Mouse (Mus musculus) heart, postnatal 0 days (tissue): ENCODE data around the gene Plekha6. TPM values are rescaled to one million over a fixed set of nuclear protein-coding genes. Genes with fewer than 3 reads are reported as not detected.

Source experiments
- ATAC-seq: fragments of 200-750 bp; cut with Nextera tagmentation; 2 replicates; pipeline ENCODE4 v1.8.0; 2017; ENCODE audit warnings: low read depth, moderate number of reproducible peaks, moderate library complexity; ENCODE audit not compliant: insufficient read depth
- DNase-seq: peaks from one replicate; pipeline ENCODE4 v3.0.0-alpha.2; 2016; ENCODE audit warnings: low spot score
- H3K27ac ChIP-seq: fragments of 300-500 bp; sonication (generic); 2 replicates; pipeline ENCODE4 v1.5.1; 2014; ENCODE audit warnings: low read depth, mild to moderate bottlenecking
- H3K27me3 ChIP-seq: fragments of 300-500 bp; sonication (generic); 2 replicates; pipeline ENCODE4 v1.6.1; 2014; ENCODE audit warnings: low read length, mixed read lengths; ENCODE audit not compliant: control insufficient read depth, insufficient read depth
- H3K36me3 ChIP-seq: fragments of 300-500 bp; sonication (generic); replicated peaks from 2 replicates; pipeline ENCODE4 v1.6.1; 2014; ENCODE audit warnings: low read length, mixed read lengths; ENCODE audit not compliant: control insufficient read depth, insufficient read depth
- H3K4me1 ChIP-seq: fragments of 300-500 bp; sonication (generic); 2 replicates; pipeline ENCODE4 v1.6.1; 2014; ENCODE audit warnings: antibody characterized with exemption; ENCODE audit not compliant: control insufficient read depth, insufficient read depth
- H3K4me2 ChIP-seq: fragments of 300-500 bp; sonication (generic); 2 replicates; pipeline ENCODE4 v1.6.1; 2014; ENCODE audit warnings: low read depth, mild to moderate bottlenecking, low read length, moderate library complexity
- H3K4me3 ChIP-seq: fragments of 300-500 bp; sonication (generic); 2 replicates; pipeline ENCODE4 v1.5.1; 2014; ENCODE audit warnings: low read depth, low read length
- H3K9ac ChIP-seq: fragments of 300-500 bp; sonication (generic); replicated peaks from 2 replicates; pipeline ENCODE4 v1.6.1; 2014; ENCODE audit warnings: low read depth, low read length, mixed read lengths
- H3K9me3 ChIP-seq: fragments of 300-500 bp; sonication (generic); replicated peaks from 2 replicates; pipeline ENCODE4 v1.6.1; 2016; ENCODE audit warnings: low read length; ENCODE audit not compliant: control insufficient read depth
- CTCF ChIP-seq: IDR thresholded peaks from 2 replicates; pipeline ENCODE4 v1.5.1; 2016; ENCODE audit warnings: antibody characterized with exemption, control low read depth, low read depth
- EP300 ChIP-seq: IDR thresholded peaks from 2 replicates; pipeline ENCODE4 v1.6.1; 2016; ENCODE audit warnings: antibody characterized with exemption, low read depth
- WGBS: fragments of 180-500 bp; shearing (Covaris S2); extraction: QIAGEN DNeasy Blood & Tissue Kit; methylation state at CpG from one replicate; pipeline ENCODE4 v1.1.7; 2014; 5-methylcytosine and 5-hydroxymethylcytosine counted together
- polyA plus RNA-seq: library from polyadenylated mRNA; unstranded; fragments of >200 nt; fragmentation: Nextera tagmentation; extraction: Ambion mirVana; gene quantifications from 2 replicates; pipeline ENCODE4 v1.2.1, GENCODE M21; 2015
- total RNA-seq: library from RNA; depleted of rRNA; stranded (reverse); fragments of >200 nt; gene quantifications from 2 replicates; pipeline ENCODE4 v1.2.3, GENCODE M21; 2014; ENCODE audit warnings: low replicate concordance

Plekha6 gene
- total and polyA plus RNA-seq, 2 experiments from 2014 or later, result 7.0 to 36.1 TPM

DNA sequence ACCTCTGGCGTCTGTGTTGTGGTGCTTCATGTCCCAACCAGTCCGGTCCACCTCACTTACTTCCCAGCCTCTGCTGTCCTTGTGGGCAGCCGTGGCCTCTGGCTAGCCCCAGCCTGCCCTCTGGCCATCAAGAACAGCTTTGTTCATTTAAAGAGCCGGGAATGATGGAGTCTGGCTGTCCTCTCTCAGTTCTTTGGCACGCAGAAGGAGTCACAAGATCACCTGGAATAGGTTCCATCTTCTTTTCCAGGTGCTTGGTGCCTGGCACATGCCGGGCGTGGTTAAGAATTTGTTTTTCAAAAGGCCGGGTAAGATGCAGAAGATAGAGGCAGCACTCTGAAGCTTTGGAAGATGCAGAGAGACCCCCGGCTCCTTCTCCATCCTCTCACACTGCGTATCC, 51.7 kb downstream of the Plekha6 start:
- TF ChIP-seq EP300 (no peak), CTCF (no peak)
- DNase-seq, result no peak
- Histone ChIP-seq H3K4me2 (no peak overlapping the region), H3K4me1 (peaks cover 5% of the 10 kb centered on the region; the same call in 1 of the 2 replicates), H3K9ac (no peak overlapping the region), H3K27ac (no peak overlapping the region), H3K9me3 (no peaks in the 10 kb centered on the region), H3K4me3 (no peak overlapping the region), H3K36me3 (no peaks in the 10 kb centered on the region), H3K27me3 (no peaks in the 10 kb centered on the region)
- no peak for ATAC-seq
- 88% methylated on average over 10 of the region's 10 CpGs for WGBS

DNA sequence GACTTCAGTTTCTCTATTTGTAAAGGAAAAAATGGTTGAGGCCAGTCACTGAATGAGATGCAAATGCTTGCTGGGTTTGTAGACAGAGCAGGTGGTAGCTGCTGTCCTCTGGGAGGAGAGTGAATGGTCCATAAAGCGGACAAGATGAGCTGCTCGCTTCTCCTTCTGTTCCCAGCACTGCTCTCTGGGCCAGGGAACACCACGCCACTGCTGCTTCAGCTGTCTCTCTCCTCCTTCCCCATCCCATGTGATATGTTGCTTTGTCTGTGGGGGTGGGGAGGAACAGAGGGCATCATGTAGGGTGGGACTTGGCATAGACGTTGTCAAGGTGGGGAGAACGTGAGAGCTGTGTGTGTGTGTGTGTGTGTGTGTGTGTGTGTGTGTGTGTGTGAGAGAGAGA, 53.0 kb downstream of the Plekha6 start:
- TF ChIP-seq CTCF, result no peak
- no peak for TF ChIP-seq EP300
- Histone ChIP-seq H3K27me3 (no peaks in the 10 kb centered on the region), H3K36me3 (no peaks in the 10 kb centered on the region), H3K4me2 (no peak overlapping the region), H3K9me3 (no peaks in the 10 kb centered on the region), H3K9ac (no peak overlapping the region), H3K4me1 (peaks cover 11% of the 10 kb centered on the region; the same call in 1 of the 2 replicates), H3K4me3 (no peak overlapping the region), H3K27ac (no peak overlapping the region)
- WGBS, result 58% methylated on average over 5 of the region's 5 CpGs
- DNase-seq, result no peak
- ATAC-seq, result no peak

GRCm38 (mm10) chr1:133219106-133219505, 55.1 kb downstream of the Plekha6 start:
- H3K4me2 ChIP-seq, result no peak overlapping the region
- no peaks in the 10 kb centered on the region for H3K27me3 ChIP-seq
- no peaks in the 10 kb centered on the region for H3K36me3 ChIP-seq
- 79% methylated on average over 1 of the region's 1 CpGs for WGBS
- ATAC-seq (no peak), DNase-seq (no peak)
- no peak overlapping the region for H3K27ac ChIP-seq
- peaks cover 25% of the 10 kb centered on the region for H3K4me1 ChIP-seq
- TF ChIP-seq CTCF, result no peak
- TF ChIP-seq EP300, result no peak
- H3K4me3 ChIP-seq, result no peak overlapping the region
- H3K9ac ChIP-seq, result no peak overlapping the region
- no peaks in the 10 kb centered on the region for H3K9me3 ChIP-seq

DNA sequence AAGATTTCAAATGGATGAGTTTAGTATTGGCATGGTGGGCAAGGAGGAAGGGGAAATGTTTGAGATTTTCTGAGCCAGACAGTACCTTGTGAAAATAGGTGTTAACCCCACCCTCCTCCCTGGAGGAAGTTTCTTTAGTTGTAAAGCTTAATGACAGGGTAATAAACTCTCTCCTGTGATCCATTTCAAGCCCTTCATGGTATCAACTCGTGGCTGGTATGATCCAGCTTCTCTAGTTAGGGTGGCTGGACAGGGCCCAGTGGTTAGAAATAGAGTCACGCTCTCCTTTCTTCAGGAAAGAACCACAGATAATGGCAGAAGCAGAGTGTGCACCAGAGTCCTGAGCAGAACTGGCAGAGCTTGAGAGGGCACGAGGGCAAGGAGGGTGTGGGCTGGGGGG, 57.4 kb downstream of the Plekha6 start:
- H3K4me3 ChIP-seq, result no peak overlapping the region
- H3K9ac ChIP-seq, result no peak overlapping the region
- TF ChIP-seq EP300 (no peak), CTCF (no peak)
- WGBS, result 55% methylated on average over 3 of the region's 3 CpGs
- no peak overlapping the region for H3K4me2 ChIP-seq
- DNase-seq, result no peak
- H3K27ac ChIP-seq, result no peak overlapping the region
- H3K4me1 ChIP-seq, result peaks cover 35% of the 10 kb centered on the region
- H3K27me3 ChIP-seq, result no peaks in the 10 kb centered on the region
- no peaks in the 10 kb centered on the region for H3K36me3 ChIP-seq
- ATAC-seq, result no peak
- H3K9me3 ChIP-seq, result no peaks in the 10 kb centered on the region

DNA sequence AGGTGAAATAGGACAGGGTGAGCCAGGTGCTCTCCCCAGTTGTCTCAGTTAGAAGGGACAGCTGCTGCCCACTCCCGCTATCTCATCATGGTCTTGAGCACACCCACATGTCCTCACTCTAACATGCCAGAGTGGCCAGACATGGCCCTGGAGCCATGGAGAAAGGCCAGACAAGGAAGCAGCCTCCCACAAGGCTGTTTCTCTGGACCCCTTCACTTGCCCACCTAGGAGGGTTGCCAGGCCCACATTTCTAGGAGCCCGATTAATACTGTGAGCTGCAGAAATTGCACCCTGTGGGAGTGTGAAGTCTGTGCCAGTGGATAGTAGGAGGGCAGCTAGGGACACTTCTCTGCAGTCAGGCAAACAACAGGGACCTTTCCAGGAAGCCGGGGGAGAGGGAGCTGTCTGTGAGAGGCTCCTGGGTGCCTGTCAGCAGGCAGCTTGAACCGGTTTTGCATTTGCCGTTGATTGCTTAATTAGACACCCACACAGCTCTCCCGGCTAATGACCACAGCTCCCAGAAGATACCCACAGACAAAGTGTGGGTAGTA, 58.5 kb downstream of the Plekha6 start:
- H3K4me1 ChIP-seq, result peaks cover 38% of the 10 kb centered on the region
- H3K9ac ChIP-seq, result no peak overlapping the region
- peak; percentile 50; the same call in 1 of the 2 replicates for TF ChIP-seq EP300
- TF ChIP-seq CTCF, result no peak
- H3K4me2 ChIP-seq, result no peak overlapping the region
- ATAC-seq (peak; percentile 24; the same call in 1 of the 2 replicates), DNase-seq (peak; percentile 67)
- 19% methylated on average over 6 of the region's 6 CpGs for WGBS
- H3K27me3 ChIP-seq, result no peaks in the 10 kb centered on the region
- H3K4me3 ChIP-seq, result no peak overlapping the region
- H3K27ac ChIP-seq, result peak overlapping the region; percentile 81
- no peaks in the 10 kb centered on the region for H3K36me3 ChIP-seq
- no peaks in the 10 kb centered on the region for H3K9me3 ChIP-seq

DNA sequence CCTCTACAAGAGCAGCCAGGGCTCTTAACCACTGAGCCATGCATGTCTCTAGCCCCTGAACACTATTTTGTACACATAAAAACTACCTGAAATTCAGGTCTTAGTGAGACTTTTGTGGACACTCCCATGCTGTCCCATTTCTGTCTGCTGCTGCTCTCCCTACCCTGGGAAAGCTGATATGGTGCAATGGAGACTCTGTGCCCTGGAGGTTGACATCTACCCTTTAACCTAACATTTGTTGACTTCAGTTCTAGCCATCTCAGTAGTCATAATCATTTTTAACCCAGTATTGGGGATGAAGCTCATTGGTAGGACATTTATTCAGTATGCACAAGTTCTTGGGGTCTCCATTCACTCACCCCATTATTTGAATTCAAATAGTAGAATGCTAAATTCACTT, 60.7 kb downstream of the Plekha6 start:
- Histone ChIP-seq H3K9me3 (no peaks in the 10 kb centered on the region), H3K4me2 (no peak overlapping the region), H3K4me3 (no peak overlapping the region), H3K4me1 (peaks cover 58% of the 10 kb centered on the region), H3K27ac (no peak overlapping the region), H3K36me3 (no peaks in the 10 kb centered on the region), H3K9ac (no peak overlapping the region), H3K27me3 (no peaks in the 10 kb centered on the region)
- ATAC-seq (no peak), DNase-seq (no peak)
- TF ChIP-seq EP300 (no peak), CTCF (no peak)
